Mouse (Mus musculus) forebrain, embryonic 14.5 days (tissue): ENCODE data around the gene Cyfip2. TPM values are rescaled to one million over a fixed set of nuclear protein-coding genes. Genes with fewer than 3 reads are reported as not detected.
A peak's percentile ranks its signal among the peaks of the same experiment; 100 is the strongest.

ENCODE experiments used
- ATAC-seq: fragments of 200-750 bp; cut with Nextera tagmentation; 2 replicates; pipeline ENCODE4 v1.8.0; 2017; ENCODE audit warnings: mild to moderate bottlenecking, moderate library complexity
- DNase-seq: peaks from one replicate; pipeline ENCODE4 v3.0.0-alpha.2; 2015; ENCODE audit warnings: low spot score
- H3K27ac ChIP-seq: fragments of 300-500 bp; sonication (generic); 2 replicates; pipeline ENCODE4 v1.5.1; 2014; ENCODE audit warnings: low read depth, mild to moderate bottlenecking, control low read depth, low read length, moderate library complexity
- H3K27me3 ChIP-seq: fragments of 300-500 bp; sonication (generic); replicated peaks from 2 replicates; pipeline ENCODE4 v1.6.1; 2014; ENCODE audit warnings: low read length, control low read depth, mixed read lengths; ENCODE audit not compliant: control insufficient read depth, insufficient read depth
- H3K36me3 ChIP-seq: fragments of 300-500 bp; sonication (generic); 2 replicates; pipeline ENCODE4 v1.6.1; 2014; ENCODE audit warnings: low read length, control low read depth; ENCODE audit not compliant: control insufficient read depth, insufficient read depth
- H3K4me1 ChIP-seq: fragments of 300-500 bp; sonication (generic); 2 replicates; pipeline ENCODE4 v1.6.1; 2014; ENCODE audit warnings: antibody characterized with exemption, low read length, control low read depth; ENCODE audit not compliant: control insufficient read depth, insufficient read depth
- H3K4me2 ChIP-seq: fragments of 300-500 bp; sonication (generic); 2 replicates; pipeline ENCODE4 v1.6.1; 2014; ENCODE audit warnings: mild to moderate bottlenecking, control low read depth, low read length
- H3K4me3 ChIP-seq: fragments of 300-500 bp; sonication (generic); 2 replicates; pipeline ENCODE4 v1.5.1; 2014; ENCODE audit warnings: low read depth, low read length, control low read depth
- H3K9ac ChIP-seq: fragments of 300-500 bp; sonication (generic); 2 replicates; pipeline ENCODE4 v1.6.1; 2014; ENCODE audit warnings: mild to moderate bottlenecking, low read length, control low read depth, moderate library complexity
- H3K9me3 ChIP-seq: fragments of 300-500 bp; sonication (generic); replicated peaks from 2 replicates; pipeline ENCODE4 v1.6.1; 2016; ENCODE audit warnings: low read length, control low read depth, mixed read lengths; ENCODE audit not compliant: control insufficient read depth
- WGBS: fragments of 180-500 bp; shearing (Covaris S2); extraction: QIAGEN DNeasy Blood & Tissue Kit; methylation state at CpG from one replicate; pipeline ENCODE4 v1.1.7; 2014; 5-methylcytosine and 5-hydroxymethylcytosine counted together
- polyA plus RNA-seq: library from polyadenylated mRNA; unstranded; fragments of >200 nt; fragmentation: Nextera tagmentation; extraction: Ambion mirVana; gene quantifications from 2 replicates; pipeline ENCODE4 v1.2.1, GENCODE M21; 2014

The Cyfip2 gene
- polyA plus RNA-seq, 1 experiment from 2014 or later = 57.8 TPM

DNA sequence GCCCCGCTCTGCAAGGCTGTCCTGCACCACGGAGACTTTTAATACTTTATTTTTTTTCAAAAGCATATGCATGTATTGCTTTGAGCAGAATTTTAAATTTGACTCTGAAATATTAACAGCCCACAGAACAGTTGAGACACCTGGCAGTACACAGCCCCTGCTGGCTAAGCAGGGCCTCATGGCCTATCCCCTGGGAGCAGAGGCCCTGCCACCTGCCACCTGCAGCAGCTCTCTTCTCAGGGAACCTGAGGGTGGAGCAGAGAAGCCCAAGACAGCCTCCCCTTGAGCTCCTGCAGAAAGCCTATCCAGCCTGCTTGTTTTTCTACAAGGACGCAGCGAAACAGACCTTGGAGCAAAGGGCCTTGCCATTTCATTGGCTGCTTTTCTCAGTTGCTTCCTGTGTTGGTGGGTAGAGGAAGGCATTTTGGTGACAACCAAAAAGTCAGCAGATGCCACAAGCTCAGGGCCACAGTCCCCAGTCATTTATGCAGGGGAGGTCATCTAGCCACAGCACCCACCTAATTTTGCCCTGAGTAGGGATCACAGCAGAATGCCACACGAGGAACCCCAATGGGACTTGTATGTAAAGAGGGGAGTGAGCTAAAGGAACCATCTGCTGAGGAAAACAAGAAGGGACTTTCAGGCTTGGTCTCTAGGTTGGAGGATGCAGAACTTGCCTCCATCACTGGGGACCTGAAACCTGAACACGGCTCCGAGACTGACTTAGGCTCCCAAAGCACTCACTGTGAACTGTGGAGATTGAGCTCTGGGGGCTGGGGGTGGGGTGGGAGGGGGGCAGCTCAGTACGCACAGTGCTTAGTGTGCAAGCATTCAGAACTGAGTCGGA lies 7.6 kb downstream of the Cyfip2 start:
- Histone ChIP-seq H3K9me3 (no peaks in the 10 kb centered on the region; the same call in 1 of the 2 replicates), H3K4me2 (no peak overlapping the region), H3K27me3 (no peaks in the 10 kb centered on the region), H3K27ac (no peak overlapping the region), H3K9ac (0 out of 2 replicates have a peak overlapping the region, but pooled peaks have one; percentile 25), H3K4me3 (no peak overlapping the region), H3K36me3 (0 out of 2 replicates have a peak, but pooled peaks cover 4% of the 10 kb centered on the region), H3K4me1 (peaks cover 15% of the 10 kb centered on the region)
- ATAC-seq = no peak
- 86% methylated on average over 9 of the region's 9 CpGs for WGBS
- DNase-seq = no peak

DNA sequence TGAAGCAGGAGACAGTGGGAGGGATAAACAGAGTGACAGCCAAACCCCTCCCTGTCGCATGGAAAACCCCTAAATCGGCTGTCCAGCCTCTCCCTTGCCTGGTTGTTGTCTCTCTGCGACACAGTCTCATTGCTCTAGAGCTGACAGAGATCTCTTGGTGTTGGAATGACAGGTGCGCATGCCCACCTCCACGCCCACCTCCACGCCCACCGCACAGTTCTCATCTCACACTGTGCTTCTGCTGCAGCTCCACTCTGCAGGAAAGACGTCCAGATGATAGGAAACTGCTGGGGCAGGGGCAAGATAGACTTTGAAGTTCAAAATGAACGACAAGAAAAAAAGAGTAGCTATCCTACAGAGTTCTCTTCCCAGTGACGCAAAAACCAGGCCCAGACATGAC lies 8.6 kb downstream of the Cyfip2 start:
- Histone ChIP-seq H3K4me3 (no peak overlapping the region), H3K27me3 (no peaks in the 10 kb centered on the region), H3K9me3 (no peaks in the 10 kb centered on the region; the same call in 1 of the 2 replicates), H3K27ac (no peak overlapping the region), H3K36me3 (0 out of 2 replicates have a peak, but pooled peaks cover 4% of the 10 kb centered on the region), H3K4me2 (no peak overlapping the region), H3K9ac (no peak overlapping the region), H3K4me1 (peaks cover 5% of the 10 kb centered on the region)
- WGBS = 85% methylated on average over 10 of the region's 10 CpGs
- ATAC-seq (no peak), DNase-seq (no peak)

DNA sequence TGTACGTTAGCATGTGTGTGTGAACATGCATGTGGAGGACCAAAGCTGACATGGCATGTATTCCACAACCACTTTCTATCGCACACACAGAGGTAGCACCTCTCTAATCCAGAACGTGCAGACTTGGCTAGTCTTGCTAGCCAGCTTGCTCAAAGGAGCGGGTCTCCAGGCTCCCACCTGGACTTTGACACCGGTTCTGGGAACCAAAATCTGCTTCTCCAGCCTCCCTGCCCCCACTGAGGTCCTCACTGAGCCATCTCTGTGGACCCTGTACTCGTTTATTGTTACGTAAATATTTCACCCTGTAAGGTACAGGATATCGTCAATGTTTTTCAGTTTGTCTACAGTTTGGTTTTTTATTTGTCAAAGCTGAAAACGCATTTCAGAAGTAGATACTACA lies 10.2 kb downstream of the Cyfip2 start:
- DNase-seq = no peak
- Histone ChIP-seq H3K27ac (no peak overlapping the region), H3K27me3 (no peaks in the 10 kb centered on the region), H3K9ac (no peak overlapping the region), H3K4me3 (no peak overlapping the region), H3K9me3 (no peaks in the 10 kb centered on the region), H3K36me3 (no peaks in the 10 kb centered on the region), H3K4me1 (peaks cover 4% of the 10 kb centered on the region; the same call in 1 of the 2 replicates), H3K4me2 (no peak overlapping the region)
- WGBS = 88% methylated on average over 9 of the region's 9 CpGs
- ATAC-seq = no peak

DNA sequence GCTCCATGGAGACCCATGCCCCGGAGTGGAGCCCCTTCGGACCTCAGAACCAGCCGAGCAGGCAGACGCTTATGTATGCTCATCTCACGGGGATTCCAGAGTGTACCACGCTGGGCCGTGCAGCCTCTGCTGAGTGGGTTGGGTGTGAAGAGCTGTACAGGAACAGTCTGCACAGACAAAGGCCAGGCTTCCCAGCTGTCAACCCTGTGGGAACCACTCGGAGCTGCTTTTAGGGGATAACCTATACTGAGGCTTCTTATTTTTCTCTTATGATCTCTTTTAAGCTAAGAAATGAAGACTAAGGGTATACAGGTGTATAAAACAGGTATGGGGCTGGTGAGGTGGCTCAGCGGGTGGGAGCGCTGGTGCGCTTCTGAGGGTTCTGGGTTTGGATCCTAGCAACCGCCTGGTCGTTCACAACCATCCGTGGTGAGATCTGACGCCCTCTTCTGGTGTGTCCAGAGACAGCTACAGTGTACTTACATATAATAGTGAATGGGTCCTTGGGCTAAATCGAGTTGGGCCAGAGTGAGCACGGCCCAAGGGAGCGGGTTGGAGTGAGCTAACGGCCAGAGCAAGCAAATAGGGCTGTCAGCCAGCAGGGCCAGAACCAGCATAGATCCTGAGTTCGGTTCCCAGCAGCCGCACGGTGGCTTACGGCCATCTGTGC lies 10.9 kb downstream of the Cyfip2 start:
- DNase-seq (no peak), ATAC-seq (peak; percentile 37; the same call in 1 of the 2 replicates)
- Histone ChIP-seq H3K9me3 (no peaks in the 10 kb centered on the region), H3K36me3 (no peaks in the 10 kb centered on the region), H3K4me3 (no peak overlapping the region), H3K9ac (no peak overlapping the region), H3K4me2 (no peak overlapping the region), H3K4me1 (peaks cover 4% of the 10 kb centered on the region; the same call in 1 of the 2 replicates), H3K27me3 (no peaks in the 10 kb centered on the region), H3K27ac (peak overlapping the region; percentile 1; the same call in 1 of the 2 replicates)
- 90% methylated on average over 23 of the region's 23 CpGs for WGBS

DNA sequence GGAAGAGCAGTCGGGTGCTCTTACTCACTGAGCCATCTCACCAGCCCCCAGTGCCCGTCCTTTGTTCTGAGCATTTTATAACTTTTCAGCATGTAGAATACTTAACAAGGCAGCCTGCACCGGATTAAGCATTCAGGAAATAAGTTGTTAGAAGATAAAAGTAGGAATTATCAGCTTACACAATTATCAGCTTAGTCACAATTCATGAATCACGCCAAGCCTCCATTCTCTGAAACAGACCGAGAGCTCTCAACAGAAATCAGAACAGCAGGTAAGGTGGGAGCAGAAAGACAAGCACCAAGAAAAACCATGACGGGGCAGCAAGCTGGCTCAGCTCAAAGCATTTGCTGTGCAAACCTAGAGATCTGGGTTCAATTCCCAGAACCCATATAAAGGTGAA lies 12.8 kb downstream of the Cyfip2 start:
- no peak overlapping the region for H3K4me2 ChIP-seq
- peaks cover 2% of the 10 kb centered on the region; the same call in 1 of the 2 replicates for H3K4me1 ChIP-seq
- H3K9ac ChIP-seq = no peak overlapping the region
- H3K4me3 ChIP-seq = no peak overlapping the region
- H3K9me3 ChIP-seq = no peaks in the 10 kb centered on the region
- WGBS = 40% methylated on average over 6 of the region's 6 CpGs
- no peak for DNase-seq
- no peak for ATAC-seq
- no peaks in the 10 kb centered on the region for H3K36me3 ChIP-seq
- no peaks in the 10 kb centered on the region for H3K27me3 ChIP-seq
- H3K27ac ChIP-seq = no peak overlapping the region

DNA sequence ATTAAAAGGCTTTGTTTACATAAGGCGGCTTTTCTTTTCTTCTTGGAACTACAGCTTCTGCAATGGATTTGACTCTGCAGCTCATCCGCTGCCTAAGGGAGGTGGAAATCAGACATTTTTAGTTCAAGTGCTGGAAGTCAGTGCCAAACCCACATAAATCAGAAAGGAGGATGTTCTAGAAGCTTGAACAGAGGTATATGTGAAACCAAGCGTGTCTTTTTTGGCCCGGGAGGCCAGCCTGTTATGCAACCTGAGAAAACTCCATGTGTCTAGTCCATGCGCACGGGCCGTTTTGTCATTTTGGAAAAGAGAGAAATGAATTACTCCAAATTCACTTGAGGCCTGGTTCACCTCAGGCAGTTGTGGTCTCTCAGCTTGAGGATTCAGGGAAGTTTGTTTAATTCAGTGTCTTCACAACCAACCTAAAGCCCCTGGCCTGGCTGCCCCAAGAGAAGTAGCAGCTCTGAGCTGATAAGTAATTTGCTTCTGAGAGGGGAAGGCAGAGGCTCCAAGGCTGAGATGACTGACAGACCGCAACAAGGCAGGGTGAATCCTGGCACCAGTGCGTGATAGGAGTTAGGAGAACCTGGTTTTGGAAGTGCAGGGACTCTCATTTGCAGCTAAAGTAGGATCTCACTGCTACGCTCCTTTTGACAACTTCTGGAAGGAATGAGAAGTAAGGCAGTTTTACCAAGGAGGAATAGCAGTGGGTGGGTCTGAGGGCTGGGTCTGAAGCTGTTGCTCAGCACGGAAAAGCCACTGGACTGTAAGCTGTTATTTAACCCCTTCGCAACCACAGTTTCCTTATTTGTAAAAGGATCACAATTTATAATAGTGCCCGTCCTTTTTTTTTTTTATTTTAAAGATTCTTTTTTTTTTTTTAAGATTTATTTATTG lies 13.5 kb downstream of the Cyfip2 start:
- WGBS = 83% methylated on average over 13 of the region's 13 CpGs
- H3K9me3 ChIP-seq = no peaks in the 10 kb centered on the region
- no peak overlapping the region for H3K9ac ChIP-seq
- no peak overlapping the region for H3K27ac ChIP-seq
- DNase-seq = no peak
- H3K4me3 ChIP-seq = no peak overlapping the region
- no peaks in the 10 kb centered on the region for H3K27me3 ChIP-seq
- no peaks in the 10 kb centered on the region for H3K4me1 ChIP-seq
- ATAC-seq = no peak
- no peaks in the 10 kb centered on the region for H3K36me3 ChIP-seq
- no peak overlapping the region for H3K4me2 ChIP-seq

DNA sequence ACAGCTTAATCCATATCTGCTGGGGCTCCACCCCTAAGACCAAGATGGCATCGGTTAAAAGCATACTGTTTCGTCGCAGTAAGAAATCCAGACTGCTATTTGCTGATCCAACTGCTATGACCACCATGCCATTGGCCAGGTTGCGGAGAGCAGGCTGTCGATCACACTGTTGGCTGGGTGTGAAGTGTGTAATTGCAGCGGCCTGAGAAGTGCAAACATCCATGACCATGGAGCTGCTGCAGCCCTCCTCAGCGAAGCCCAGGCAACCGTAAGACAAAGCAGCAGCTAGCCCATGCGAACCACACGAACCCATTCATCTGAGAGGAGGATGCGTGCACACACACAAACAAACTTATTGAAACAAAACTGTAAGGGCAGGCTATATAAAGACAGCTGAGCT lies 18.3 kb downstream of the Cyfip2 start:
- WGBS = 90% methylated on average over 11 of the region's 11 CpGs
- no peak for DNase-seq
- H3K4me1 ChIP-seq = no peaks in the 10 kb centered on the region; the same call in 1 of the 2 replicates
- H3K4me2 ChIP-seq = no peak overlapping the region
- H3K36me3 ChIP-seq = peaks cover 22% of the 10 kb centered on the region
- no peak overlapping the region for H3K27ac ChIP-seq
- no peaks in the 10 kb centered on the region for H3K9me3 ChIP-seq
- no peak overlapping the region for H3K9ac ChIP-seq
- no peak for ATAC-seq
- no peak overlapping the region for H3K4me3 ChIP-seq
- H3K27me3 ChIP-seq = no peaks in the 10 kb centered on the region

DNA sequence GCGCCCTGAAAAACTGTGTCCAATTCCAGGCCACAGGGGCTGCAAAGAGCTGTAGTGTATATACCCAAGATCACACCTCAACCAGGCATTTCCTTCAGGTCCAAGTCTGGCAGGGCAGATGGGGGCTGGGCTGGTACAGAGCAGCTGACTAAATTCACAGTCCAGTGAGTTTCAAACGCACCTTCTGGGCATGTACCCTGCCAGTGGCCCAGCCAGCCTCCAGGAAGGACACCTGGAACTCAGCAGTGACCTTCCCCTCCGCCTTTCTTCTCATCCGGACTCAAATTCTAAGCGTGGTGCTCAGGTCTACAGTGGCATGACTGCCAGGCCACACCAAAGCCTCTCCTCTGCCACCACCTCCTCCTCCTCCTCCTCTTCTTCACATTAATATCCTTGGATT lies 19.2 kb downstream of the Cyfip2 start:
- H3K27me3 ChIP-seq = no peaks in the 10 kb centered on the region
- peaks cover 31% of the 10 kb centered on the region for H3K36me3 ChIP-seq
- no peaks in the 10 kb centered on the region for H3K9me3 ChIP-seq
- no peak overlapping the region for H3K9ac ChIP-seq
- no peak overlapping the region for H3K4me3 ChIP-seq
- no peaks in the 10 kb centered on the region; the same call in 1 of the 2 replicates for H3K4me1 ChIP-seq
- H3K27ac ChIP-seq = no peak overlapping the region
- WGBS = 94% methylated on average over 5 of the region's 5 CpGs
- DNase-seq (no peak), ATAC-seq (no peak)
- H3K4me2 ChIP-seq = no peak overlapping the region
